Mouse (Mus musculus): ENCODE data around the gene Dchs1. TPM values are rescaled to one million over a fixed set of nuclear protein-coding genes. Genes with fewer than 3 reads are reported as not detected.

Dchs1 gene
- total and polyA plus RNA-seq, 3 experiments: 0.08 to 0.11 TPM; not detected in 1

DNA sequence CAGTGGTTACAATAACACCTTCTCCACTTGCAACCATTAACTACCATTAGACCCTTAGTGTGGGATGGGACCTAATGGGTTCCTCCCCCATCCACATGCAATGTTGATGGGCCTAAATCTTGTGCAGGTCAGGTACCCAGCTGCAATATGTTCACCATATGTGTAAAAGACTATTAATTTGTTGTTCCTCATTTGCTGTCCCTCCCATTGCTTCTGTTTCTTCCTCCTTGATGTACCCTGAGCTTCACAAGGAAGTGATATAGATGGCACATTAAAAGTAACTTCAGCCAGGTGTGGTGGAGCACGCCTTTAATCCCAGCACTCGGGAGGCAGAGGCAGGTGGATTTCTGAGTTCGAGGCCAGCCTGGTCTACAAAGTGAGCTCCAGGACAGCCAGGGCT, 9.5 kb upstream of the Dchs1 start:
- TF ChIP-seq MEF2A (IDR thresholded peaks at IDR 0.05; ENCODE audit: extremely low read depth, insufficient replicate concordance, low read depth, low read length, poor library complexity, severe bottlenecking): no peak
- TF ChIP-seq HCFC1 (IDR thresholded peaks at IDR 0.05; ENCODE audit: low read depth, low read length): no peak
- TF ChIP-seq JUND (IDR thresholded peaks at IDR 0.05; ENCODE audit: low read depth, low read length): no peak
- no peak for TF ChIP-seq CHD2 (IDR thresholded peaks at IDR 0.05; ENCODE audit: low read length)
- no peak for TF ChIP-seq USF1 (IDR thresholded peaks at IDR 0.05; ENCODE audit: low read depth, low read length)
- no peak for TF ChIP-seq CTCF (IDR thresholded peaks at IDR 0.05 in 2 of 3, conservative IDR thresholded peaks at IDR 0.05 in 1 of 3; ENCODE audit: control insufficient read depth in 1 of 3, insufficient read depth in 1 of 3, low read depth in 2 of 3, low read length in 3 of 3, poor library complexity in 1 of 3, severe bottlenecking in 1 of 3)
- TF ChIP-seq MAZ (IDR thresholded peaks at IDR 0.05; ENCODE audit: low read depth, low read length): no peak
- no peak for TF ChIP-seq MXI1 (IDR thresholded peaks at IDR 0.05; ENCODE audit: low read depth, low read length)
- no peak for TF ChIP-seq TAL1 (IDR thresholded peaks at IDR 0.05; ENCODE audit: low read length)
- no peak for TF ChIP-seq RAD21 (IDR thresholded peaks at IDR 0.05; ENCODE audit: low read depth, low read length)
- TF ChIP-seq ZMIZ1 (IDR thresholded peaks at IDR 0.05; ENCODE audit: low read depth, low read length): no peak
- TF ChIP-seq TBP (IDR thresholded peaks at IDR 0.05; ENCODE audit: low read depth, low read length): no peak
- no peak for TF ChIP-seq POLR2A (IDR thresholded peaks at IDR 0.05; ENCODE audit: control insufficient read depth in 1 of 2, insufficient read depth in 1 of 2, low read depth in 1 of 2, low read length in 2 of 2, poor library complexity in 1 of 2)
- TF ChIP-seq E2F4 (IDR thresholded peaks at IDR 0.05; ENCODE audit: borderline replicate concordance, low read depth, low read length): no peak
- no peak for TF ChIP-seq POLR2AphosphoS2 (IDR thresholded peaks at IDR 0.05; ENCODE audit: low read length)
- TF ChIP-seq UBTF (IDR thresholded peaks at IDR 0.05; ENCODE audit: borderline replicate concordance, insufficient read depth, low read depth, low read length): no peak
- no peak for TF ChIP-seq CHD1 (IDR thresholded peaks at IDR 0.05; ENCODE audit: low read depth, low read length)
- no peak for TF ChIP-seq ETS1 (IDR thresholded peaks at IDR 0.05; ENCODE audit: low read depth, low read length)
- no peak for TF ChIP-seq GABPA (IDR thresholded peaks at IDR 0.05; ENCODE audit: low read depth, low read length)
- no peaks in the 10 kb centered on the region for H3K79me2 ChIP-seq (ENCODE audit: control insufficient read depth, insufficient read depth, low read length, poor library complexity)
- H3K9ac ChIP-seq (ENCODE audit: control insufficient read depth, low read depth, low read length, poor library complexity, severe bottlenecking): no peak overlapping the region
- no peak for DNase-seq (ENCODE audit: low read depth, low spot score)
- no peaks in the 10 kb centered on the region for H3K9me3 ChIP-seq (replicated peaks; ENCODE audit: insufficient read depth, low read length)
- H3K36me3 ChIP-seq (ENCODE audit: control insufficient read depth in 1 of 2, insufficient read depth in 2 of 2, low read length in 2 of 2): no peaks in the 10 kb centered on the region
- H3K4me1 ChIP-seq (ENCODE audit: control insufficient read depth in 1 of 2, insufficient read depth in 2 of 2, low read length in 2 of 2): no peaks in the 10 kb centered on the region
- H3K4me3 ChIP-seq (ENCODE audit: control insufficient read depth in 1 of 2, insufficient read depth in 1 of 2, low read depth in 2 of 2, low read length in 2 of 2): no peak overlapping the region
- H3K27me3 ChIP-seq (ENCODE audit: control insufficient read depth in 1 of 2, insufficient read depth in 2 of 2, low read length in 2 of 2): peaks cover 10% of the 10 kb centered on the region in 2 experiments
- no peak overlapping the region for H3K27ac ChIP-seq (ENCODE audit: control insufficient read depth, low read depth, low read length)

DNA sequence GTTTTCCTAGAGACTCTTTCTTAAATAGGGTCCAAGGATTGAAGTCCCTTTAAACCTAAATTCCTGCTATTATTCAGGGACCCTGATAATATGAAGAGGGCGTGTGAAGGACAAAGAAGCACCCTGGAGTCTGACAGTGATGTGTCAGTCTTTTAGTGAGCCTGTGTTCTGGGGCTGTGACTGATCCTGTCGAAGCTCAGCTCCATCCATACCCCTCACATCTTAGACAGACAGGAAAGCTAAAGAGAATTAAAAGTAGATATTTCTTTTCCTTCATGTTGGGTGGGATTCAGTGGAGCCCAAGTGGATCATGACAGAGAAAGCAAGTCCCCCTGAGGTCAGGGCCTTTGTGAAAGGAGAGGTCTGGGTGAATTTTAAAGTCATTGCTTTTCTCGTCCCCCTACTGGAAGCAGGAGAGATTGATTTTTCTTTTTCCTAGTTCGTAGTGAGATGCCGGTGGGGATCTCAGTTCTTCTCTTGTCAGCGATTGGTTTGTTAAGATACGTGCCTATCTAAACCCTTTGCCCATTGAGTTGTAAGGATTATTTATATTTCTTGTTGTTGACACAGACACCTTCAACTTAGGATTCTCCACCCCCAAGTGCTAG, 8.4 kb upstream of the Dchs1 start:
- TF ChIP-seq GABPA (IDR thresholded peaks at IDR 0.05; ENCODE audit: low read depth, low read length) (no peak), MYC (IDR thresholded peaks at IDR 0.05; ENCODE audit: low read depth, low read length) (no peak), MYB (IDR thresholded peaks at IDR 0.05; ENCODE audit: low read depth, low read length) (no peak), MEF2A (IDR thresholded peaks at IDR 0.05; ENCODE audit: extremely low read depth, insufficient replicate concordance, low read depth, low read length, poor library complexity, severe bottlenecking) (no peak), SIN3A (IDR thresholded peaks at IDR 0.05; ENCODE audit: low read length) (no peak), CHD2 (IDR thresholded peaks at IDR 0.05; ENCODE audit: low read length) (no peak), MAZ (IDR thresholded peaks at IDR 0.05; ENCODE audit: low read depth, low read length) (no peak), CHD1 (IDR thresholded peaks at IDR 0.05; ENCODE audit: low read depth, low read length) (no peak), TCF12 (IDR thresholded peaks at IDR 0.05; ENCODE audit: low read depth, low read length) (no peak), ZKSCAN1 (IDR thresholded peaks at IDR 0.05; ENCODE audit: low read depth, low read length) (no peak)
- H3K9me3 ChIP-seq (replicated peaks; ENCODE audit: insufficient read depth, low read length): no peaks in the 10 kb centered on the region
- DNase-seq (ENCODE audit: low read depth, low spot score): no peak
- H3K79me2 ChIP-seq (ENCODE audit: control insufficient read depth, insufficient read depth, low read length, poor library complexity): no peaks in the 10 kb centered on the region
- H3K4me3 ChIP-seq (ENCODE audit: control insufficient read depth in 1 of 2, insufficient read depth in 1 of 2, low read depth in 2 of 2, low read length in 2 of 2): no peak overlapping the region
- H3K27me3 ChIP-seq (ENCODE audit: control insufficient read depth in 1 of 2, insufficient read depth in 2 of 2, low read length in 2 of 2): peaks cover 9 to 10% of the 10 kb centered on the region in 2 experiments
- H3K4me1 ChIP-seq (ENCODE audit: control insufficient read depth in 1 of 2, insufficient read depth in 2 of 2, low read length in 2 of 2): no peaks in the 10 kb centered on the region
- no peak overlapping the region for H3K27ac ChIP-seq (ENCODE audit: control insufficient read depth, low read depth, low read length)
- H3K9ac ChIP-seq (ENCODE audit: control insufficient read depth, low read depth, low read length, poor library complexity, severe bottlenecking): no peak overlapping the region
- no peaks in the 10 kb centered on the region for H3K36me3 ChIP-seq (ENCODE audit: control insufficient read depth in 1 of 2, insufficient read depth in 2 of 2, low read length in 2 of 2)
